Mouse (Mus musculus) C2C12 (cell line): ENCODE measurements around the gene Slc22a14. TPM values are rescaled to one million over a fixed set of nuclear protein-coding genes. Genes with fewer than 3 reads are reported as not detected.

Source experiments
- H3K27me3 ChIP-seq: one replicate; pipeline ENCODE4 v1.6.1; 2011; ENCODE audit not compliant: control insufficient read depth, insufficient read depth, insufficient read length
- H3K36me3 ChIP-seq: one replicate; pipeline ENCODE4 v1.6.1; 2011; ENCODE audit not compliant: control insufficient read depth, insufficient read depth
- H3K4me3 ChIP-seq: one replicate; pipeline ENCODE4 v1.5.1; 2011; ENCODE audit warnings: mild to moderate bottlenecking, control low read depth; ENCODE audit not compliant: poor library complexity, insufficient read depth, severe bottlenecking
- H3K79me2 ChIP-seq: one replicate; pipeline ENCODE4 v1.6.1; 2011; ENCODE audit not compliant: control insufficient read depth, insufficient read depth
- H3K79me3 ChIP-seq: one replicate; pipeline ENCODE4 v1.6.1; 2011; ENCODE audit warnings: low read depth, control low read depth
- H3ac ChIP-seq: one replicate; pipeline ENCODE3; 2011; ENCODE audit warnings: low read depth; ENCODE audit not compliant: control insufficient read depth, insufficient read length
- CEBPB ChIP-seq: IDR thresholded peaks from one replicate; pipeline ENCODE4 v1.6.1; 2011; ENCODE audit warnings: low read depth, mild to moderate bottlenecking, control low read depth, moderate library complexity
- CTCF ChIP-seq: IDR thresholded peaks from one replicate; pipeline ENCODE4 v1.5.1; 2011; ENCODE audit not compliant: control insufficient read depth, insufficient read depth, insufficient read length
- FOSL1 ChIP-seq: IDR thresholded peaks from one replicate; pipeline ENCODE4 v1.8.0; 2011; ENCODE audit warnings: mild to moderate bottlenecking, low read length; ENCODE audit not compliant: poor library complexity, insufficient read depth, severe bottlenecking
- MAX ChIP-seq: IDR thresholded peaks from one replicate; pipeline ENCODE4 v1.6.1; 2011; ENCODE audit warnings: mild to moderate bottlenecking, control low read depth
- MYOD1 ChIP-seq: IDR thresholded peaks from one replicate; pipeline ENCODE4 v1.6.1; 2011; ENCODE audit warnings: low read depth; ENCODE audit not compliant: control insufficient read depth, insufficient read length
- MYOG ChIP-seq: IDR thresholded peaks from one replicate; pipeline ENCODE4 v1.6.1; 2011; ENCODE audit not compliant: control insufficient read depth, insufficient read length; ENCODE audit errors: extremely low read depth
- USF1 ChIP-seq: IDR thresholded peaks from one replicate; pipeline ENCODE4 v1.6.1; 2011; ENCODE audit warnings: low read depth, mild to moderate bottlenecking, control low read depth, moderate library complexity
- polyA plus RNA-seq: library from polyadenylated mRNA; unstranded; fragments of >200 nt; fragmentation: generic; extraction: Trizol; gene quantifications from one replicate; pipeline ENCODE4 v1.2.1, GENCODE M21; 2012; ENCODE audit warnings: missing spikeins

Slc22a14 gene
- polyA plus RNA-seq, 1 experiment: not detected

DNA sequence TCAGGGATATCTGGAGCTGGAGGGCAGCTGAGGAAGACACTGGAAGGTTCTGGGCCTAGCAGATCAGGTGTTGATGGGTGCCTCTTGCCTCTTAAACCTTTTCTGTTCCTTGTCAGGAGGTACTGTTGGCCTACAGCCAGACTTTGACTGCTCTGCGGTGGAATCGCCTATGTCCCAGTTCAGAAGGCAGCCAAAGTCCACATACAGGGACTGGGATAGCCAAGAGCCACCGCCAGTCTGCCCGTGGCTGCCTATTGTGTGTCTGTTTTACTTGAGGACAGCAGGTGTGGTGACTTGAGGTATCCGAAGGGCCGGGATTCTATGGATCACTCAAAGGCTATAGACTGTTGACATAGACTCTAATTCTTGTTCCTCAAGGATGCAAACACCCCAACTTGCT, 199.8 kb downstream of the Slc22a14 start:
- H3K79me2 ChIP-seq: no peaks in the 10 kb centered on the region
- no peaks in the 10 kb centered on the region for H3K79me3 ChIP-seq
- no peak for TF ChIP-seq FOSL1
- TF ChIP-seq CTCF: no peak
- H3K4me3 ChIP-seq: no peak overlapping the region
- no peak overlapping the region for H3ac ChIP-seq
- H3K36me3 ChIP-seq: no peaks in the 10 kb centered on the region
- peaks cover 19% of the 10 kb centered on the region for H3K27me3 ChIP-seq

DNA sequence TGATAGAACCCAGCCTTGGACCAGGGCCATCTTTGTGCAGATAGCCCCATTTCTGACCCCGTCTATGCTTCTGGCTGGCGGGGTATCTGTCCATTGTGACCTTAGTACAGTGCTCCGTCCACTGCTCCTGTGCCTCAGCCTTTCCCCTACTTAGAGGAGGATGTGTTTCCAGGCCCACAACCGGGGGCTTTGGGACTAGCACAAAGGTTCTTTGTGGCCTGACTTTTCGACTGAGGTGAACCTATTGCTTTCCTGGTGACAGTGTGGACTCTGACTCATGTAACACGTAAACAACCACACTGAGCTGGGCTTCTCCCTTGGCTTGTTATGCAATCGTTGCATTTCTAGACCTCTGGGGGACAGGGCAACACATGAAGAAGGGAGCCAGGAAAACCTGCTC, 200.6 kb downstream of the Slc22a14 start:
- TF ChIP-seq FOSL1: no peak
- TF ChIP-seq MYOG: no peak
- TF ChIP-seq MYOD1: no peak
- Histone ChIP-seq H3K36me3 (no peaks in the 10 kb centered on the region), H3K27me3 (peaks cover 14% of the 10 kb centered on the region), H3K79me3 (no peaks in the 10 kb centered on the region), H3K79me2 (no peaks in the 10 kb centered on the region), H3ac (no peak overlapping the region), H3K4me3 (no peak overlapping the region)

DNA sequence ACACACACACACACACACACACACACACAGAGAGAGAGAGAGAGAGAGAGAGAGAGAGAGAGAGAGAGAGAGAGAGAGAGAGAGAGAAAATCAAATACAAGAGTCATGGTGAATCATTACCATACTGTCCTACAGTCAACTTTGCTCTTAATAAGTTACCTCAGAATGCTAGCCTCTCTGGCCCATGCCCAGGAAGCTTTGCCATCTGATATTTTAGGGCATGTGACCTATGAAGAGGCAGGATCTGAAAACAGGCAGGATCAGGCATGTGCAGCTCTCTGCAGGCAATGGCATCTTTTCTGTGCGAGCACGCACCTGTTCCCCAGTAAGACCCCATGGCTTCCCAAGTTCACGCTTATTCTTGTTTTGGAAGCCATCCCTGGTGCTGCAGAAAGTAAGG, 204.7 kb downstream of the Slc22a14 start:
- H3ac ChIP-seq: no peak overlapping the region
- H3K36me3 ChIP-seq: no peaks in the 10 kb centered on the region
- no peaks in the 10 kb centered on the region for H3K79me3 ChIP-seq
- TF ChIP-seq MYOD1: no peak
- TF ChIP-seq MYOG: no peak
- no peak for TF ChIP-seq MAX
- no peak for TF ChIP-seq CTCF
- TF ChIP-seq CEBPB: no peak
- TF ChIP-seq FOSL1: no peak
- TF ChIP-seq USF1: no peak
- H3K27me3 ChIP-seq: peaks cover 43% of the 10 kb centered on the region
- no peaks in the 10 kb centered on the region for H3K79me2 ChIP-seq
- no peak overlapping the region for H3K4me3 ChIP-seq

DNA sequence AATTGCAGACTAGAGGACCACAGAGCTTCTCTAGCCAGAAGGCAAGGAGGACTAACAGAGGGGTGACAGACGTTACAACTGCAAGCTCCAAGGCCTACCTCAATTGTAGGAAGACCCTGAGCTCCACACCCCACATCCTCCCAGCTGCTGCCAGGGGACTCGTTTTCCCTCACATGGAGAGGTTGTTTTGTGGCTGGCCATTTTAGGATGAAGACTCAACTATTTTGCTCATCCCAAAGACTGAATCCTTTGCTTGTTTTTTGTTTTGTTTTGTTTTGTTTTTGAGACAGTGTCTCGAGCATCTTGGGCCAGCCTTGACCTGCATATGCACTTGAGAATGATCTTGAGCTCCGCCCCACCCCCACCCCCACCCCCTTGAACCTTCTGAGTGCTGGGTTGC, 206.5 kb downstream of the Slc22a14 start, which contains the start of gene Gm47289:
Gm47289 (plus strand) TSS at position 301 of the 400 bp plus-strand sequence.
- Histone ChIP-seq H3K27me3 (peaks cover 57% of the 10 kb centered on the region), H3K36me3 (no peaks in the 10 kb centered on the region), H3K79me3 (no peaks in the 10 kb centered on the region), H3K79me2 (no peaks in the 10 kb centered on the region), H3ac (no peak within 1 kb of the TSS), H3K4me3 (no peak within 1 kb of the TSS)
- TF ChIP-seq CTCF (no peak), MYOG (no peak), MYOD1 (no peak), MAX (no peak), FOSL1 (no peak), USF1 (no peak), CEBPB (no peak)

DNA sequence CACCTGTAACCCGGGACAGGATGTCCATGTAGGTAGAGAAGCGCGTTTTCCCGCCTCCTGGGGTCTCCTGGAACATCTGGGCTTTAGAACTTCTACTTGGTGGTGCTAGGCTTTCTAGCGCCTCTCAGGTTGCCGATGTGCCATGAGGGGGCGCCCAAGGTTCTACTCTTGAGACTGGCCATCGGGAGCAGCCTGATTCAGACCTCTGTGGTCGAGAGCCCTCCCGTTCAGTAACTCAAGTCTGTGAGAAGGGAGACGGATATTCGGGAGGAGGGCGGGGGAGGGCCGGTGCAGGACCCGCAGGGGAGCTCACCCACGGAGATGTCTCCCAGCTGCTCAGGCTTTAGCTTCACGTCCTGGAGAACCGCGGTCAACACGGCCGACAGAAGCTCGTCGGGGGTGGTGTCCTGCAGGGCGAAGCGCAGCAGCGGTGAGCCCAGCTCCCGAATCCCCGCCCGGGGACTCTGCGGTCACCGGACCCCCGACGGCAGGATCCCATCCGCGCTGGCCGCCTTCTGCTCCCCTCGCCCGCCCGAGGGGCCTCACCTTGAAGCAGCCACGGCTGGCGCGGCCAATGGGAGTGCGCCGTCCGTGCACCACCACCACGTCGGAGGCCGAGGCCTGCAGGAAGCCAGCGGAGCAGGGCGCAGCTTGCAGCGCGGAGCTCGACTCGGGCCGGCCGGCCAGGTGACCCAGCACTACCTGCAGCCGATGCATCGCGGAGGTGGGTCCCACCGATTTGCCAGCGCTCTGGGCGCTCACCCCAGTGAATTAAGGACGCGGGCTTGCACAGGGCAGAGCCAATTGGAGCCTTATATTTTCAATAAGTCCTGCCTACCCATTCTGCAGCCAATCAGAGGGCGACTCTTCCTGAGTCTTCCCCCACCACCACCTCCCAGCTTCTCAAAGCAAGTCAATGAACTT, 208.8 kb downstream of the Slc22a14 start, which contains the start of gene Acaa1b:
Acaa1b (minus strand) TSS at position 816 of the 924 bp plus-strand sequence.
- no peaks in the 10 kb centered on the region for H3K79me2 ChIP-seq
- H3K27me3 ChIP-seq: peaks cover 73% of the 10 kb centered on the region
- H3K36me3 ChIP-seq: no peaks in the 10 kb centered on the region
- H3K79me3 ChIP-seq: no peaks in the 10 kb centered on the region
- H3ac ChIP-seq: no peak within 1 kb of the TSS
- no peak within 1 kb of the TSS for H3K4me3 ChIP-seq
- TF ChIP-seq CTCF: peak; percentile 46
- TF ChIP-seq MYOG: no peak
- TF ChIP-seq FOSL1: no peak
- TF ChIP-seq MYOD1: no peak
- TF ChIP-seq MAX: no peak

DNA sequence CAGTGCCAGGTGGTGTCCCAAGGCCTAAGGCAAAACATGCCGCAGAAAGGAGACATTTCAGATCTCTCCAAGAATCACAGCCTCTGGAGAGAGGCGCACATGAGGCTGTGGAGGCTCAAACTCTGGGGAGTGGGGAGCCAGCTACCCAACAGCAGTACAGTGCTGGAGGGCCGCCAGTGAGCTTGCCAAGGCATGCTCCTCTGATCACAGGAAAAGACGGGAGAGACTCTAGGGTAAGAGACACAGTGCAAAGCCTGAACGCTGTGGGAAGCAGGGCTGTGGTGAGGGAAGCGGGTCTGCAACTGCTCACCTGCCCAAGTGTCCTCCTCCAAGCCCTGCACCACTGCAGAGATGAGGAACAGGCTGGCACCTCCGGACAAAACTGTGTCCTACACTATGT, 209.5 kb downstream of the Slc22a14 start:
- Histone ChIP-seq H3K79me2 (no peaks in the 10 kb centered on the region), H3K4me3 (no peak overlapping the region), H3K27me3 (peaks cover 70% of the 10 kb centered on the region), H3K36me3 (no peaks in the 10 kb centered on the region), H3K79me3 (no peaks in the 10 kb centered on the region), H3ac (no peak overlapping the region)
- TF ChIP-seq MYOG: no peak
- TF ChIP-seq FOSL1: no peak
- TF ChIP-seq CEBPB: no peak
- TF ChIP-seq MYOD1: no peak
- TF ChIP-seq MAX: no peak
- TF ChIP-seq CTCF: no peak
- no peak for TF ChIP-seq USF1
